Mouse (Mus musculus): ENCODE measurements around the gene Lhx3. TPM values are rescaled to one million over a fixed set of nuclear protein-coding genes. Genes with fewer than 3 reads are reported as not detected.

Gene Lhx3
- 0.20 and 0.65 TPM in 2 replicates for polyA plus RNA-seq (2012; rRNA removed)

DNA sequence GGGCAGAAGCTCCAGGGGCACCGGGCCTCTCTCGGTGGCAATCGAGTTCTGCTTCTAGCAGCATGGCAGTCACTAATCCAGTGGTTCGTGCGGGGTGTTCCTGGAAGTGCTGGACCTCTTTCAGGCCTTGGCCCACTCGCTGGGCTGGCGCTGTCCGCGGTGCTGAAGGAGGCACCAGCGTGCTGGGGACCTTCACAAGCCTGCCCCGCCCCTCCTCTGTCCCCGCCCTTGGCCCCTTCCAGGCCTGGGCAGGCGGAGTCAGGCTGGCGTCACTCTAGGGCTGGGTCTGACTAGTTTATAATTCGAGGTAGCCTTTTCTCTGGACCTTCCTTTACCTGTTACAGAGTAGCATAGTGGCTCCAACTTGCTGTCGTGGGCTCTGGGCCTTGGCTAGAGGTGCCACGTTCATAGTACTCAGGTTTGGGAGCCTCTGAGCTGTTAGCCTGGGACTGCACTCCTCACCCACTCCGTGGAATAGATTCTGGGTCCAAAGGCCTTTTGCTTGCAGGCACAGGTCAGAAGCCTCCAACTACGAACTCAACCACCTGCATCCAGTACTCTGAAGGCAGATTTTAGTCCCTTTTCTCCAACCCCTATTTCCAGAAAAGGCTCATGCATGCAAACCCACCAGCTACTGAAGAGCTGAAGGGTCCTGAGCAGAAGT, at the start of gene Lhx3:
TSS of gene Lhx3 (minus strand) at position 164 of the 664 bp plus-strand sequence.
- H3K36me3 ChIP-seq (ENCODE audit: control insufficient read depth, insufficient read depth, low read length): no peaks in the 10 kb centered on the region; the same call in 1 of the 2 replicates
- no peaks in the 10 kb centered on the region for H3K27me3 ChIP-seq (ENCODE audit: control insufficient read depth, insufficient read depth, low read length)
- H3K4me3 ChIP-seq (ENCODE audit: control insufficient read depth, low read depth, low read length): no peak within 1 kb of the TSS
- no peak within 1 kb of the TSS for H3K27ac ChIP-seq (ENCODE audit: control insufficient read depth, insufficient read depth, low read depth, low read length)
- peaks cover 2% of the 10 kb centered on the region for H3K4me1 ChIP-seq (ENCODE audit: control insufficient read depth, insufficient read depth, low read length)
- TF ChIP-seq CTCF (IDR thresholded peaks at IDR 0.05; ENCODE audit: control insufficient read depth, insufficient read depth, insufficient replicate concordance, low read depth, low read length) (no peak), POLR2A (IDR thresholded peaks at IDR 0.05; ENCODE audit: control insufficient read depth, low read depth, low read length) (no peak)

DNA sequence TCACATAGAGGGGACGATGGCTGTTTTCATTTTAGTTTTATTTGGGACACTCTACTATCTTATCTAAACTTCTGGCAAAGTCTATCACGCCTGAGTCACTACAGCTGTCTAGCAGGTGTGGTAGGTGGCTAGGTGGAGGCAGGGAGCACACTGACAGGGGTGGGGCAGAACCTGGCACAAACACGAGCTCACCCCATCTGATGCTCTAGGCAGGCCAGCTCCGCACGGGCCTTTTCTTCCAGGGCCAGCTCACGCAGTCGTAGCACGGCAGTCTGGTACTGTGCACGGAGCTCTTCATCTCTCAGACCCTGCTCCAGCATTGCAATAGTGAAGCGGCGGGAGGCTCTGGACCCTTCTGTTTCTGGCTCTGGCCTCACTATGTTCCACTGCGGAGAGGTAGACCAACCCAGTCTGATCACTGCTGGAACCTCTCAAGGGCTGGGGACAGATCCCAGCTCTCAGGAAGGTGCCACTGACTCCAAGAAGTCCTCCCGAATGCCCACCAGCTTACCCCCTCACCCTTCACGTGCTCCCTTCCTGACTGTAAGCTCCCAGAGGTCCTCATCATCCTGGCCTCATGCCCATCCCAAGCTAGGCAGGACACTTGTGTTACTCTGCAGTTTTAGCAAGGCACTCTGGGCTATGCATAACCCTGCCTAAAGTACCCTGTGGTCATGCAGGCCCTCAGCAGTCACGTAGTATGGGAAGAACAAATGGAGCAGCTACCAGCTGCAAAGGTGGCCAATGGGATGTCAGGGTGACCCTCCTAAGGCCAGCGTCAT, 49.4 kb upstream of the Lhx3 start:
- no peaks in the 10 kb centered on the region for H3K4me1 ChIP-seq (ENCODE audit: control insufficient read depth, insufficient read depth, low read length)
- H3K4me3 ChIP-seq (ENCODE audit: control insufficient read depth, low read depth, low read length): no peak overlapping the region
- TF ChIP-seq POLR2A (IDR thresholded peaks at IDR 0.05; ENCODE audit: control insufficient read depth, low read depth, low read length): no peak
- no peaks in the 10 kb centered on the region for H3K36me3 ChIP-seq (ENCODE audit: control insufficient read depth, insufficient read depth, low read length)
- H3K27me3 ChIP-seq (ENCODE audit: control insufficient read depth, insufficient read depth, low read length): no peaks in the 10 kb centered on the region
- H3K27ac ChIP-seq (ENCODE audit: control insufficient read depth, insufficient read depth, low read depth, low read length): no peak overlapping the region

DNA sequence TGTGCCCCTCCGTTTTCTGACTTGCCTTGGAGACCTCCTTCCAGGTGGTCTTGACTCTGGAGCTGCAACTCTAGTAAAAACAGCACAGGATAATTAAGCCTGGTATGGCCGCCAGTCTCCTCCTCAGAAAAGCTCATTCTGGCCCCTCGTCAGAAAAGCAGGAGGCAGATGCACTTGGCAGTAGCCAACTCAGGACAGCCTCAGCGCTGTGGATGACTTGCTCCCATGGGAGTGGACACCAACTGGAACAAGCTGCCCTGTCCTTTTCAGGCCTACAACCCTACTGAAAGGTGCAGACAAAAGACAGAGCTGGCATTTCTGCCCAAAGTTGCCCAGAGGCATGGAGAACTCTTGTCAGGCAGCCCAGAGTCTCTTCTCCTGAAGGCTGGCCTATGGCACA, 46.7 kb upstream of the Lhx3 start:
- TF ChIP-seq POLR2A (IDR thresholded peaks at IDR 0.05; ENCODE audit: control insufficient read depth, low read depth, low read length): no peak
- no peak for TF ChIP-seq CTCF (IDR thresholded peaks at IDR 0.05; ENCODE audit: control insufficient read depth, insufficient read depth, insufficient replicate concordance, low read depth, low read length)
- Histone ChIP-seq H3K4me3 (ENCODE audit: control insufficient read depth, low read depth, low read length) (no peak overlapping the region), H3K27ac (ENCODE audit: control insufficient read depth, insufficient read depth, low read depth, low read length) (no peak overlapping the region), H3K4me1 (ENCODE audit: control insufficient read depth, insufficient read depth, low read length) (no peaks in the 10 kb centered on the region), H3K36me3 (ENCODE audit: control insufficient read depth, insufficient read depth, low read length) (no peaks in the 10 kb centered on the region), H3K27me3 (ENCODE audit: control insufficient read depth, insufficient read depth, low read length) (no peaks in the 10 kb centered on the region)

DNA sequence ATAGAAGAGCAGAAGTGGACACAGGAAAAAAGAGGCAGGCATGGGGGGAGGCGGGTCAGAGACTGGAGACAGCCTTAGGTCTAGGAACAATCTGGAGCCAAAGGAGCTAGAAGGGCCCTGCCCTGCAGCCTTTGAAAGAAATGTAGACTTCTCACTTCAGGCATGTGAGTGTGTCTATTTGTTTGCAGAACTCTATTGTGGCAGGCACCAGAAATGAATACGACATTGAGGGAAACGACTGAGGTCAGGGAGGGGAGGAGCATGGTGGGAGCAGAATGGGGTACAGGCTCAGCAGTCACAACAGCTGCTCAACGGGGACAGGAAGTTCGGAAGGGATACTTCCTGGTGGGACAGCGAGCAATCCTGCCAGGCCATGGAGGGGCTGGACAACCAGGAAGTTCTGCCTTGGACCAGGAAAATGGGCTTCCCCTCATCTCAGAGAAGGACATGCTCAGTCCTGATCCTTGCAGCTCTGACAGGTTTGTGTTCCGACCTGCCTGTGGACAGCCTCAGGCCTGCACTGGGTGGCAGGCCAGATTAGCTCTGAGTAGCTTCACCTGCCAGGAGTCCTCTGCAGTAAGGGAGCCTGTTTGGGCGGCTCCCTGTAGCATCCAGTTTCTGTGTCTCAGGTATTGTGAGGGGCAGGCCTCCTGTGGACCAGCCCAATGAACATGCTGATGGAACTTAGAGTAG, 44.6 kb upstream of the Lhx3 start:
- Histone ChIP-seq H3K27me3 (ENCODE audit: control insufficient read depth, insufficient read depth, low read length) (no peaks in the 10 kb centered on the region), H3K4me3 (ENCODE audit: control insufficient read depth, low read depth, low read length) (no peak overlapping the region), H3K4me1 (ENCODE audit: control insufficient read depth, insufficient read depth, low read length) (no peaks in the 10 kb centered on the region), H3K27ac (ENCODE audit: control insufficient read depth, insufficient read depth, low read depth, low read length) (no peak overlapping the region), H3K36me3 (ENCODE audit: control insufficient read depth, insufficient read depth, low read length) (no peaks in the 10 kb centered on the region)
- TF ChIP-seq POLR2A (IDR thresholded peaks at IDR 0.05; ENCODE audit: control insufficient read depth, low read depth, low read length): no peak
- no peak for TF ChIP-seq CTCF (IDR thresholded peaks at IDR 0.05; ENCODE audit: control insufficient read depth, insufficient read depth, insufficient replicate concordance, low read depth, low read length)

DNA sequence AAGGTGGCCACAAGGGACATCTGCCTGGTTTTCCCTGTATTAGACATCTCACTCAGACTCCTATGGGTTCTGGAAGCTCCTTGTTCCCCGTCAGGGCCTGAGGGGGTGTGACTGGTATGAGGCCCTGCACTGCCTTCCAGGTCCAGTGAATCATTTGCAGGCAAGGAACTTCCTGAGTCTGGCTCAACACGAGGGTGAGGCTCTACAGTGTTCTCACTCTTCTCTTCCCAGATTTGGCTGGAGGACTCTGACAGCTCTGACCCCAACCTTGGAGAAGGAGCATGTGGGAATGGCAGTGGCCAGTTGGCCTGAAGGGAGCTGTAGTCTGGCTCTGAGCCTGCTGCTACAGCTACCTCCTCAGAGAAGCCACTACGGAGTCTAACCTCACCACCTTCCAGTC, 39.4 kb upstream of the Lhx3 start:
- no peak overlapping the region for H3K4me3 ChIP-seq (ENCODE audit: control insufficient read depth, low read depth, low read length)
- TF ChIP-seq CTCF (IDR thresholded peaks at IDR 0.05; ENCODE audit: control insufficient read depth, insufficient read depth, insufficient replicate concordance, low read depth, low read length) (no peak), POLR2A (IDR thresholded peaks at IDR 0.05; ENCODE audit: control insufficient read depth, low read depth, low read length) (no peak)
- H3K4me1 ChIP-seq (ENCODE audit: control insufficient read depth, insufficient read depth, low read length): no peaks in the 10 kb centered on the region
- H3K27me3 ChIP-seq (ENCODE audit: control insufficient read depth, insufficient read depth, low read length): no peaks in the 10 kb centered on the region
- no peak overlapping the region for H3K27ac ChIP-seq (ENCODE audit: control insufficient read depth, insufficient read depth, low read depth, low read length)
- H3K36me3 ChIP-seq (ENCODE audit: control insufficient read depth, insufficient read depth, low read length): no peaks in the 10 kb centered on the region

DNA sequence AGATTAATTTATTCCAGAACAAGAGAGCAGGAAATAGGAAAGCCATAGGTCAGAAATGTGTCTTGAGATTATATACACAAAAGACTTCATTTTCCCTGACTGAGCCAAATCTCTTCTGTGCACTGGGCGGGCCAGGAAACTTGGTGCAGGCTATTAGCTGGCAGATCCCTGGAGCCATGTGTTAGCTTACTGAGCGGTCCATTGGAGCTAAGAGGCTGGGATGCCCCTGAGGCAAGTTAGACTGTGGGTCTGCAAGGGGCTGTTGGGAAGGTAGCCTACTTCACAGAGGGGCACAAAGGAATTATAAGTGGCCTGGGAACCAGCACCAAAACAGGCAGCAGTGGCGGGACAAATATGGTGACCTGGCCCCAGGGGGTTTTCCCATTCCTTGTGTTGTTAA, 32.8 kb upstream of the Lhx3 start:
- no peak overlapping the region for H3K27ac ChIP-seq (ENCODE audit: control insufficient read depth, insufficient read depth, low read depth, low read length)
- TF ChIP-seq POLR2A (IDR thresholded peaks at IDR 0.05; ENCODE audit: control insufficient read depth, low read depth, low read length) (no peak), CTCF (IDR thresholded peaks at IDR 0.05; ENCODE audit: control insufficient read depth, insufficient read depth, insufficient replicate concordance, low read depth, low read length) (no peak)
- H3K4me1 ChIP-seq (ENCODE audit: control insufficient read depth, insufficient read depth, low read length): peaks cover 5% of the 10 kb centered on the region

DNA sequence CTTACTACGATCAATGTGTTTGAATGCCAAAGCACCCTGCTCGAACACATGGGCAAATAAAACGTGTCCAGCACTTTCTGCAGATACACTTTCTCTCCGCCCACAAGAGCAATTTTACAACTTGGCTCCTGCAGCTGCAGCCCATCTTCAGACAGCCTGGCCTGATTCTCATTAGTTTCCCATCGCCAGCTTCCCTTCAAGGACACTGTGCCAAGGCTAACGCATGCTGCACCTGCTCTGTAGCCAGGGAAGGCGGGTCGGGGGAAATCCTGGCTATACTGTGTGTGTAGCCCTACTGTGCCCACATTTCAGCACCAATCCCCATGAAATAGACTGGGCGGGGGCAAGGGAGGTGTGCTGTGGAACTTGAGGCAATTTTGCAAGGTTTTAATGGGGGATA, 32.2 kb upstream of the Lhx3 start:
- Histone ChIP-seq H3K27me3 (ENCODE audit: control insufficient read depth, insufficient read depth, low read length) (no peaks in the 10 kb centered on the region), H3K4me3 (ENCODE audit: control insufficient read depth, low read depth, low read length) (no peak overlapping the region), H3K4me1 (ENCODE audit: control insufficient read depth, insufficient read depth, low read length) (peaks cover 5% of the 10 kb centered on the region), H3K36me3 (ENCODE audit: control insufficient read depth, insufficient read depth, low read length) (no peaks in the 10 kb centered on the region), H3K27ac (ENCODE audit: control insufficient read depth, insufficient read depth, low read depth, low read length) (no peak overlapping the region)
- TF ChIP-seq POLR2A (IDR thresholded peaks at IDR 0.05; ENCODE audit: control insufficient read depth, low read depth, low read length): no peak
- TF ChIP-seq CTCF (IDR thresholded peaks at IDR 0.05; ENCODE audit: control insufficient read depth, insufficient read depth, insufficient replicate concordance, low read depth, low read length): no peak

More for the DNA sequence above, 32.8 kb upstream of the Lhx3 start:
- Histone ChIP-seq H3K36me3 (ENCODE audit: control insufficient read depth, insufficient read depth, low read length) (no peaks in the 10 kb centered on the region), H3K27me3 (ENCODE audit: control insufficient read depth, insufficient read depth, low read length) (no peaks in the 10 kb centered on the region), H3K4me3 (ENCODE audit: control insufficient read depth, low read depth, low read length) (no peak overlapping the region)
